Mouse (Mus musculus) layer of hippocampus, postnatal 14 days (tissue): Measurements from ENCODE around the gene Slc35f6. TPM values are rescaled to one million over a fixed set of nuclear protein-coding genes. Genes with fewer than 3 reads are reported as not detected.

Experiments
- DNase-seq, 2 experiments: peaks; one replicate each; pipeline ENCODE4 v3.0.0; 2021 to 2022; ENCODE audit warnings: low spot score in 2 of 2, mixed read lengths in 1 of 2
- total RNA-seq, 2 experiments: library from RNA; stranded (reverse); gene quantifications; 2 replicates each; pipeline ENCODE4 v1.2.3; 2021

Slc35f6 gene
- total RNA-seq, 2 experiments from 2014 or later, result 32.6 to 32.7 TPM

GRCm38 (mm10) chr5:30620567-30620966, 27.2 kb upstream of the Slc35f6 start:
- DNase-seq, result no peak

- DNase-seq, result no peak
Measured at GRCm38 (mm10) chr5:30621211-30621790, 26.4 kb upstream of the Slc35f6 start.

GRCm38 (mm10) chr5:30621844-30622176, 25.9 kb upstream of the Slc35f6 start:
- no peak for DNase-seq

GRCm38 (mm10) chr5:30622177-30622840, 25.4 kb upstream of the Slc35f6 start:
- no peak for DNase-seq

- DNase-seq, result no peak
Measured at GRCm38 (mm10) chr5:30622841-30623185, 24.9 kb upstream of the Slc35f6 start.

- no peak for DNase-seq
Measured at GRCm38 (mm10) chr5:30623380-30623779, 24.4 kb upstream of the Slc35f6 start.

GRCm38 (mm10) chr5:30624311-30624710, 23.4 kb upstream of the Slc35f6 start:
- no peak for DNase-seq

GRCm38 (mm10) chr5:30624908-30625307, 22.8 kb upstream of the Slc35f6 start:
- DNase-seq, result no peak

GRCm38 (mm10) chr5:30625379-30625778, 22.4 kb upstream of the Slc35f6 start:
- no peak for DNase-seq

- no peak for DNase-seq
Measured at GRCm38 (mm10) chr5:30626331-30627105, 21.2 kb upstream of the Slc35f6 start.

GRCm38 (mm10) chr5:30628511-30628910, 19.2 kb upstream of the Slc35f6 start:
- DNase-seq, result no peak

- DNase-seq, result no peak
Measured at GRCm38 (mm10) chr5:30630401-30630800, 17.3 kb upstream of the Slc35f6 start.

- no peak for DNase-seq
Measured at GRCm38 (mm10) chr5:30632134-30632533, 15.6 kb upstream of the Slc35f6 start.

GRCm38 (mm10) chr5:30636994-30637393, 10.7 kb upstream of the Slc35f6 start:
- DNase-seq, result no peak

- DNase-seq, result peak; percentile 75 to 83
Measured at GRCm38 (mm10) chr5:30638041-30638440, 9.7 kb upstream of the Slc35f6 start.

- no peak for DNase-seq
Measured at GRCm38 (mm10) chr5:30643477-30644179, 4.1 kb upstream of the Slc35f6 start.

GRCm38 (mm10) chr5:30646036-30646435, 1.7 kb upstream of the Slc35f6 start:
- no peak for DNase-seq

- DNase-seq, result no peak
Measured at GRCm38 (mm10) chr5:30647396-30647795, 337 bp upstream of the Slc35f6 start.

GRCm38 (mm10) chr5:30649558-30649957, 1.8 kb downstream of the Slc35f6 start:
- no peak for DNase-seq

GRCm38 (mm10) chr5:30650756-30651155, 3.0 kb downstream of the Slc35f6 start:
- DNase-seq, result peak in 1 of 2 experiments; percentile 34

GRCm38 (mm10) chr5:30651554-30651953, 3.8 kb downstream of the Slc35f6 start:
- no peak for DNase-seq

- DNase-seq, result no peak
Measured at GRCm38 (mm10) chr5:30653246-30653645, 5.5 kb downstream of the Slc35f6 start.
